Mouse (Mus musculus) ovary, adult 2 months (tissue): ENCODE data around the gene Il1f5. TPM values are rescaled to one million over a fixed set of nuclear protein-coding genes. Genes with fewer than 3 reads are reported as not detected.

Experiments
- polyA plus RNA-seq: library from polyadenylated mRNA; depleted of rRNA; stranded (reverse); fragments of >200 nt; gene quantifications from 2 replicates; pipeline ENCODE4 v1.2.3, GENCODE M21; 2012; rRNA removed

The Il1f5 gene
- polyA plus RNA-seq, result not detected in 2 replicates

GRCm38 (mm10) chr2:24276654-24277053, at the start of gene Il1f5:
Gene Il1f5, plus strand, starts transcription at chr2:24276954.

GRCm38 (mm10) chr2:24290896-24291295, 14.1 kb downstream of the Il1f5 start, which contains the start of gene Il1f10:
Gene Il1f10, plus strand, starts transcription at chr2:24291196.

Other genes with a start within 250 kb of the Il1f5 start
- gene Hnmt, start 227.6 kb upstream of the Il1f5 start, polyA plus RNA-seq, result 0.38 and 0.90 TPM in 2 replicates
- 0.16 and 0.62 TPM in 2 replicates for gene Tbpl2, start 180.4 kb upstream of the Il1f5 start, polyA plus RNA-seq
- 0.21 and 0.33 TPM in 2 replicates for gene Il1f8, start 123.8 kb upstream of the Il1f5 start, polyA plus RNA-seq
- not detected in 2 replicates for gene Il1f9, start 90.5 kb upstream of the Il1f5 start, polyA plus RNA-seq
- gene Il1f6, start 61.5 kb upstream of the Il1f5 start, polyA plus RNA-seq, result not detected in 2 replicates
- gene Il1f10, start 14.2 kb downstream of the Il1f5 start, polyA plus RNA-seq, result not detected in 2 replicates
- gene Il1rn, start 59.9 kb downstream of the Il1f5 start, polyA plus RNA-seq, result 0.72 and 1.4 TPM in 2 replicates
- 10.6 and 16.3 TPM in 2 replicates for gene Psd4, start 90.6 kb downstream of the Il1f5 start, polyA plus RNA-seq
- 20.5 and 26.7 TPM in 2 replicates for gene Pax8, start 198.6 kb downstream of the Il1f5 start, polyA plus RNA-seq